Mouse (Mus musculus) E14TG2a.4 (cell line): ENCODE results near the gene Pla2g1b.
A peak's percentile ranks its signal among the peaks of the same experiment; 100 is the strongest.

Source experiments
- H3K27me3 ChIP-seq: 2 replicates; pipeline ENCODE4 v1.6.1; 2014; ENCODE audit warnings: low read length, control low read depth; ENCODE audit not compliant: insufficient read depth
- H3K36me3 ChIP-seq: 2 replicates; pipeline ENCODE4 v1.6.1; 2014; ENCODE audit warnings: low read length, control low read depth; ENCODE audit not compliant: insufficient read depth
- H3K4me1 ChIP-seq: replicated peaks from 2 replicates; pipeline ENCODE4 v1.6.1; 2014; ENCODE audit warnings: low read depth, low read length, control low read depth
- H3K4me3 ChIP-seq: replicated peaks from 2 replicates; pipeline ENCODE4 v1.5.1; 2014; ENCODE audit warnings: mild to moderate bottlenecking, low read length
- H3K9me3 ChIP-seq: 2 replicates; pipeline ENCODE4 v1.6.1; 2014; ENCODE audit warnings: low read length, control low read depth
- CTCF ChIP-seq: conservative IDR thresholded peaks from 2 replicates; pipeline ENCODE4 v1.5.1; 2014; ENCODE audit warnings: low read length
- NANOG ChIP-seq: IDR thresholded peaks from 2 replicates; pipeline ENCODE4 v1.6.1; 2014; ENCODE audit warnings: borderline replicate concordance, low read length, mixed read lengths
- POU5F1 ChIP-seq: IDR thresholded peaks from 2 replicates; pipeline ENCODE4 v1.6.1; 2014; ENCODE audit warnings: low read length, borderline replicate concordance

The Pla2g1b gene

GRCm38 (mm10) chr5:115433191-115433590 is 32.9 kb upstream of the Pla2g1b start:
- H3K9me3 ChIP-seq, result no peaks in the 10 kb centered on the region
- peaks cover 19% of the 10 kb centered on the region; the same call in 1 of the 2 replicates for H3K36me3 ChIP-seq
- H3K27me3 ChIP-seq, result peaks cover 45% of the 10 kb centered on the region
- peaks cover 82% of the 10 kb centered on the region for H3K4me1 ChIP-seq
- no peak for TF ChIP-seq CTCF
- TF ChIP-seq NANOG, result no peak
- no peak for TF ChIP-seq POU5F1
- 0 out of 2 replicates have a peak overlapping the region, but pooled peaks have one; percentile 20 for H3K4me3 ChIP-seq

GRCm38 (mm10) chr5:115434280-115434852 is 31.7 kb upstream of the Pla2g1b start:
- H3K36me3 ChIP-seq, result peaks cover 28% of the 10 kb centered on the region; the same call in 1 of the 2 replicates
- H3K4me1 ChIP-seq, result peaks cover 84% of the 10 kb centered on the region
- TF ChIP-seq NANOG (no peak), CTCF (no peak), POU5F1 (no peak)
- H3K4me3 ChIP-seq, result 0 out of 2 replicates have a peak overlapping the region, but pooled peaks have one; percentile 3
- H3K9me3 ChIP-seq, result no peaks in the 10 kb centered on the region
- peaks cover 34% of the 10 kb centered on the region for H3K27me3 ChIP-seq

DNA sequence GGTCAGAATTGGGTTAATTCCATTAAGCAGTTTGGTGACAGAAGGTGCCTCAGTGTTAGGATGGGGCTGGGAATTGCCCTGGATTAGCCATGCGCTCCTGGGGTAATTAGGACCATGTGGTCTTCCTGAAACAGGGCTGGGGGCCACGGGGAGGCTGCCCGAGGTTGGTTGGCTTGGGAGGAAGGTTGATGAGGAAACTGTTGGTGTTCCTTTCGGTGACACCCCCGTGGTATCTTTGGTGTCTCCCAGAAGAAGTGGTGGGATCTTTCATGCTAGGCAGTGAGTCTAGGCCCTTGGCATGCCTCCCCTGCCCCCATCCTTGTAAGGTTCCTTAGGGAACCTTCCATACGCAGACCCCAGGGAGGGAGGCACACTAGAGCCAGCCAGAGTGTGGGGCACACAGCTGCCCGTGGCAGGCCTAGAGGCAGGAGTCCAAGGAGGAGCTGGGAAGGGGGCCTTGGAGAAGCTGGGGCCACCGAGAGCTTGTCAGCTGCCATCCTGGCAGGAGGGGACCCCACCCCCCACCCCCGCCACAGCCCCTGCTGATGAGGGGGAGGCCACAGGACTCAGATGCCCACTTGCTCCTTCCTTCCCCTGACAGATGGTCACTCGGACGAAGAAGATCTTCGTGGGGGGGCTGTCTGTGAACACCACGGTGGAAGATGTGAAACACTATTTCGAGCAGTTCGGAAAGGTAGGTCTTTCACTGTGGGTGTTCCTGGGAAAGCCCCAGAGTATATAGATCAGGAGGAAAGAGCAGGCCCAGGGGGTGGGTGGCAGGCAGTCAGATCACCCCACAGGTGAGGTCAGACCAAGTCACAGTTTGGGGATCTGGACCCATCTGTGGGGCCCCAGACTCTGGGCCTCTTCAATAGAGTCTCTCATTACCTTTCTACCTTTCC is 31.0 kb upstream of the Pla2g1b start:
- peaks cover 91% of the 10 kb centered on the region for H3K4me1 ChIP-seq
- peaks cover 28% of the 10 kb centered on the region; the same call in 1 of the 2 replicates for H3K36me3 ChIP-seq
- H3K4me3 ChIP-seq, result peak overlapping the region; percentile 69
- TF ChIP-seq NANOG, result no peak
- no peak for TF ChIP-seq CTCF
- no peak for TF ChIP-seq POU5F1
- no peaks in the 10 kb centered on the region for H3K9me3 ChIP-seq
- H3K27me3 ChIP-seq, result peaks cover 34% of the 10 kb centered on the region

- H3K4me1 ChIP-seq, result peaks cover 95% of the 10 kb centered on the region
These were observed 30.2 kb upstream of the Pla2g1b start for GRCm38 (mm10) chr5:115435755-115436379.

DNA sequence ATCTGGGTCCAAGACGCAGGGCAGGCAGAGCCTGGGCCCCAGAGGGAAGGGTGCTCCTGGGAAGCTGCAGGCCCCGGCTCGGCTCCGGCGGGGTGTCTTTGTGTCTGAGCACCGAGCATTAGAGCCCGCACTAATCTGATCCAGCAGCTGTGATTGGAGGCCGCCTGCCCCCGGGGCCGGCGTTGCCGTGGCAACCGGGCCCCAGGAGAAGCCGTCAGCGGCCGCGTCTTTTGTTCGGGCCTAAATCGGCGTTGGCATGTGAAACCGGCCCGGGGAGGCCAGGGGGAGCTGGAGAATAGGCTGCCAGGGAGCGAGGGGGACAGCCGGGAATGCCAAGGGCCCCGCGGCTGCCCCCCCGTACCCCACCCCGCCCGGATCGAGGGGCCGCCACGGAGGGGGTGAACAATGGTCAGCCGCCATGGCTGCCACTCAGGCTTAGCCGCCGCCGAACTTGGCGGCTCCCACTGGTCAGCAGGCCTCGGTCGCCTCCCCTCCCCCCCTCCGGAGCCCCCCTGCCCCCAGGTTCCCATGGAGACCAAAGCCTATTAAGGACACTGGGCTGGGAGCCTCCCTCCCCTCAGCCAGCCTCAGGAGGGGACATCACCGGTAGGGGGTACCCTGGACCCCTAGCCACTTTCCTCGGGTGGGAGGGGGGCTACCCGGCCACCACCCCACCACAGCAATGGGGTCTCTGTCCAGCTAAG is 29.5 kb upstream of the Pla2g1b start:
- Histone ChIP-seq H3K4me1 (peaks cover 92% of the 10 kb centered on the region), H3K36me3 (peaks cover 29% of the 10 kb centered on the region; the same call in 1 of the 2 replicates), H3K27me3 (peaks cover 26% of the 10 kb centered on the region), H3K4me3 (peak overlapping the region; percentile 69), H3K9me3 (no peaks in the 10 kb centered on the region)
- no peak for TF ChIP-seq POU5F1
- TF ChIP-seq NANOG, result no peak
- no peak for TF ChIP-seq CTCF

More at GRCm38 (mm10) chr5:115435755-115436379, 30.2 kb upstream of the Pla2g1b start:
- Histone ChIP-seq H3K4me3 (peak overlapping the region; percentile 69), H3K9me3 (no peaks in the 10 kb centered on the region), H3K27me3 (peaks cover 29% of the 10 kb centered on the region), H3K36me3 (peaks cover 28% of the 10 kb centered on the region; the same call in 1 of the 2 replicates)
- no peak for TF ChIP-seq POU5F1
- no peak for TF ChIP-seq NANOG
- TF ChIP-seq CTCF, result no peak

GRCm38 (mm10) chr5:115437242-115437944 is 28.7 kb upstream of the Pla2g1b start:
- Histone ChIP-seq H3K36me3 (peaks cover 35% of the 10 kb centered on the region; the same call in 1 of the 2 replicates), H3K4me1 (peaks cover 90% of the 10 kb centered on the region), H3K27me3 (peaks cover 19% of the 10 kb centered on the region), H3K4me3 (peak overlapping the region; percentile 69), H3K9me3 (no peaks in the 10 kb centered on the region)
- TF ChIP-seq NANOG, result no peak
- no peak for TF ChIP-seq CTCF
- TF ChIP-seq POU5F1, result no peak

GRCm38 (mm10) chr5:115437945-115438315 is 28.1 kb upstream of the Pla2g1b start:
- Histone ChIP-seq H3K9me3 (no peaks in the 10 kb centered on the region), H3K4me1 (peaks cover 85% of the 10 kb centered on the region), H3K4me3 (no peak overlapping the region), H3K27me3 (peaks cover 14% of the 10 kb centered on the region), H3K36me3 (peaks cover 31% of the 10 kb centered on the region; the same call in 1 of the 2 replicates)
- TF ChIP-seq CTCF (no peak), POU5F1 (no peak), NANOG (no peak)

DNA sequence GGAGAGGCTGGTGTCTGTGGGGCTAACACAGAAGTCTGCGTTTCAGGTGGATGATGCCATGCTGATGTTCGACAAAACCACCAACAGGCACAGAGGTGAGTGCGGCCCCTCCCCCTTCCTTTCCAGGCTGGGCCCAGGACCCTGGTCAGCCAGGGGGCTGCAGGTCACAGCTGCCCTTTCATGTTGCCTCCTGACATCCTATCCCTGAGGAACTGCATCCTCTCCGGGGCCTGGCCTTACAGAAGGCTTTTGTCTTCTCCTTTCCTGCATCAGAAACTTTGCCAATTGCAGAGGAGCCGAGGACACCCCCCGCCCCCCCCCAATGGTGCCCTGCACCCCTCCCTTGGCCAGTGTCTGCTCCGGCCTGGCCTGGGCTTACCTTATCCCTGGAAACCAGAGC is 27.4 kb upstream of the Pla2g1b start:
- Histone ChIP-seq H3K27me3 (peaks cover 11% of the 10 kb centered on the region), H3K4me3 (peak overlapping the region; percentile 17; the same call in 1 of the 2 replicates), H3K36me3 (peaks cover 32% of the 10 kb centered on the region; the same call in 1 of the 2 replicates), H3K4me1 (peaks cover 84% of the 10 kb centered on the region), H3K9me3 (no peaks in the 10 kb centered on the region)
- TF ChIP-seq POU5F1 (no peak), NANOG (no peak), CTCF (no peak)
